Mouse (Mus musculus): ENCODE results near the gene Tgfb2.
A peak's percentile ranks its signal among the peaks of the same experiment; 100 is the strongest.

Tgfb2 gene

GRCm38 (mm10) chr1:186650011-186650410 lies 55.8 kb downstream of the Tgfb2 start:
- no peak for DNase-seq

GRCm38 (mm10) chr1:186637304-186638213 lies 68.2 kb downstream of the Tgfb2 start:
- DNase-seq: no peak

GRCm38 (mm10) chr1:186635045-186635444 lies 70.7 kb downstream of the Tgfb2 start:
- no peak for DNase-seq

DNA sequence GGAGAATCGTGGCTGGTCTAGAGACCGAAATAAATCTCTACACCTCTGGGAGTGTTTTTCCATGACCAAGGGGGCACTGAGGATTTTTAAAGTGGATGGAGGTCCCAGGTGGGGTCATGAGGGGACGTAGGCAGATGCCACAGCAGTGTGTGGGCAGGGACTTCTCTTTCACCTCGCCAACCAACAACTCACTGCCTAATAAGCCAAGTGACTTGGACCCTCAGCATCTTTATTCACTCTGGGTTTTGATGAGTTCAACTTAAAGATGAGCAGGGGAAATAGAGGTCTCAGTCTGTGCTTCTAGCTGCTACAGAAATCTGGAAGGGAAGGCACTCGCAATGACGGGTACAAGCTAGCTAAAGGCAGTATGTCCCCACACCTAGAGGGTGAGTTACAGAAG lies 74.3 kb downstream of the Tgfb2 start:
- DNase-seq: no peak

GRCm38 (mm10) chr1:186630971-186631370 lies 74.8 kb downstream of the Tgfb2 start:
- DNase-seq: no peak

DNA sequence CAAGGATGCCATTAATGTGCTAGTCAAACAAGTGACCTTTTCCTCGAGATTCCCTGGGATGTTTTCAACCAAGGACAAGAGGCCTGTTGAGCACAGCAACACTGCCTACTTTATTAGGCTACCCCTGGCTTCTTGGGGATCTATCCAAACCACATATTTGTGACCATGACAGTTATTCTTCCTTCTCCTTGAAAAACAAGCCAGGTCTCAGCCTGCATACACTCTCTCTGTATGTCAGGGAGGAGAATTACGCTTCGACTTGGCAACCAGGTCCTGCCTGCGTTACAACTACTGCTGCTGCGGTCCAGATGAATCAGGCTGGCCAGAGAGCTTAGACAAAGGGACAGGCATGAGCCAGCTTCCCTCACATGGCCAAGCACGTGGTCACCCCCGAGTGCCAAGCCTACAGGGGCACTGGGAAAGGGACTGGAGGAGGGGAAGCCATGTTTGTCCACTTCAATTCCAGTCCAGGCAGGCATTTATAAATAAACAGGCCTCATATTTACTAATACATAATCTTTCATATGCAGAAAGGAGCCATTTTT lies 78.3 kb downstream of the Tgfb2 start:
- DNase-seq: peak; percentile 17

DNA sequence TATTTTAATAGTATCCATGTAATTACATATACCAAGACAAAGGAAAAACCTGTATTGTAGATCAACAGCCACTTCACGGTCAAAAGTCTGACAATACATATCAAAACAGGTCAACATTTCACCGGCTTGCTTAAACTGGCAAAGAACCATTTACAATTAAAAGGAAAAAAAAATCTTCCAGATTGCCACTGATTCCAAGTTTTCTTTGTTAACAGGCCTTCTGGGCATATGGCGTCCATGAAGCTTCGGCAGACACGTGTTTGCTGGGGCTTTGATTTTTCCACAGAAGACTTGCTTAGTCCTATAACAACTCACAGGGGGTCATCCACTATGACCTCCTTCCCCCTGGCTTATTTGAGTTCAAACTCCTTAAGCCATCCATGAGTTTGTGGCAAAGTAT lies 81.3 kb downstream of the Tgfb2 start:
- no peak for DNase-seq

- no peak for DNase-seq
These were observed 84.0 kb downstream of the Tgfb2 start for GRCm38 (mm10) chr1:186621812-186622211.

DNA sequence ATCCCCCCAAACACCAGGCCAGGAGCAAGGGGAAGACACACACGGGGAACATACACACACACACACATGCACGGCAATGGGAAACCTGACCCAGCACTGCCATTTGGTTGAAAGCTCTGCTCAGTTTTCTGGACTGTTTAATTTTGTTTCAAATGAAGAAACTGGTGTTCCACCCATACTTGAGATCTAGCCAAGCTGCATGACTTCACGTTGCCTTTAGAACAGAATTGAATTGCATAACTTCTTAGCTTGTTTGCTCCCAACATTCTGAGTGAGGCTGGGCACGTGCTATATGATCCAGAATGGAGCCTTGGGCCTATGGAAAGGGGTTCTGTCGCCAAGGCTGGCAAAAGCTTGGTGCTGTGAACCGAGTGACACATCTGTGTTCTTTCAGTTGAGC lies 87.5 kb downstream of the Tgfb2 start:
- no peak for DNase-seq

- DNase-seq: no peak
These were observed 94.4 kb downstream of the Tgfb2 start for GRCm38 (mm10) chr1:186611371-186611770.

- no peak for DNase-seq
These were observed 95.3 kb downstream of the Tgfb2 start for GRCm38 (mm10) chr1:186610481-186610880.

DNA sequence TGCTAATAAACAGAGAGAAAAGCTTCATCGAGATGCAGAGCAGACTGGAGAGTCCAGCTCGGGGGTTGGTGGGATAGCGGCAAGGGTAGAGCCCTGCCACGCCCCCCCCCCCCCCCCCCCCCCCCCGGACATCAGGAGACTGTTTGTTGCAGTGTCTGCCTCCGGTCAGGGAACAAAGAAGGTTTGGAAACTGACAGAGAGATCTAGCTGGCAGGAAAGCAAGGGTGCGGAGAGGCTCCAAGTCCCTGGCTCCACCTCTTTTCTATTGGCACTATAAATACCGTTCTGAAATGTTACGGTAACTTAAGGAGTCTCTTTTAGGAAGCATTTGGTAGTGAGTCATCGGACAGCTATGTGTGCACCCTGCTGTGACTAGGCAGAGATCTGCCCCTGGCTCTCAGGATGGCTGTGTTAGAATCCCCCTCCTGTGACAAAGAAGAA lies 96.0 kb downstream of the Tgfb2 start:
- no peak for DNase-seq

DNA sequence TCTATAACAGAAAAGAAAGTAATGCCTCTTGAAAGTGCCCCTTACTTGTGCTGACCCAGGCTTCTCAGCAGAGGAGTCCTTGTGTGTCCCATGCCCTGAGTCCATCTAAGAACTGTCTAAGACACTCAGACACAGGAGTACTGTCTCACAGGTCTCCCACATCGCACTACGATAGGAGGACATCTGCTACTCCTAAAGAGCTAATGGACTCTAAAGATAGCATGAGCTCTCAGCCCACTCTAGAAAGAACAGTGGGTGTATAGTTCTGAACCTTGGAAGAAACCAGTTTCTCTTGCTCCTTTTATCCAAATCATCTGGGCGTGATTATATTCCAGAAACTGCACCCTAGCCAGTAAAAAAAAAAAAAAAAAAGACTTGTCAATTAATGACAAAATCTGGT lies 97.7 kb downstream of the Tgfb2 start:
- DNase-seq: no peak

DNA sequence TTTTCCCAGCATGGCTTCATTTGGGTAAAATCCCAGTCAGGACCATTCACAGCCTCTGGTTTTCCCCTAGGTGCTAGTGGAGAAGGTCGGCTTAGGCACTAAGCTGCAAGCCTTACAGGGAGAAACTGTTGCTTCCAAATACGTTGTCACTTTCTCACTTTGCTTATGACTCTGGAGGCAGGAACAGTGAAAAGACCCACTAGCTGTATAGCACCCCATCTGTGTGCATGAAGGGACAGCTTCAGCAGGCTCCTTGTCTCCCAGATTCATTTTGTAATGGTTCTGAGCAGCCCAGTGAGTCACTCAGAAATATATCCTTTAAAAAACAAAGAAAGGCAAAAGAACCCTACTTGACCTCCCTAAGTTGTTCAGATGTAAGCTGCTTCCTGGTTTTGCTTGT lies 100.2 kb downstream of the Tgfb2 start:
- no peak for DNase-seq

DNA sequence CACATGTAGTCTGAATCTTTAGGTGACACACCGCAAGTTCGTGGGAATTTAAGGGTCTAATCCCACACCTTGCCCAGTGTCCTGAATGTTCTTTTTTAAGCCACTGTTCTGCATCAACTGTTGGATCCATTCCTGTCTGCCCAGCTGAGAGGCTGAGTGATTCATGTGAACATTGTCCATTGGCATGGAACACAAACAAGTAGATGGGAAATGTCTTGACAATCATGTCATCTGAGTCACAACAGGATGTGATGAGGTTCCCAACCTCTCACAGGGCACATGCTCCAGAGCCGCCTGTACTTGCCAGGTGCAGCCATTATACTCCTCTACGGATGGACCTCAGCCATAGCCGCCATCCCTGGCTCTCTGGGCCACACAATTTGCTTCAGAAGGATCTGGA lies 101.7 kb downstream of the Tgfb2 start:
- DNase-seq: no peak

DNA sequence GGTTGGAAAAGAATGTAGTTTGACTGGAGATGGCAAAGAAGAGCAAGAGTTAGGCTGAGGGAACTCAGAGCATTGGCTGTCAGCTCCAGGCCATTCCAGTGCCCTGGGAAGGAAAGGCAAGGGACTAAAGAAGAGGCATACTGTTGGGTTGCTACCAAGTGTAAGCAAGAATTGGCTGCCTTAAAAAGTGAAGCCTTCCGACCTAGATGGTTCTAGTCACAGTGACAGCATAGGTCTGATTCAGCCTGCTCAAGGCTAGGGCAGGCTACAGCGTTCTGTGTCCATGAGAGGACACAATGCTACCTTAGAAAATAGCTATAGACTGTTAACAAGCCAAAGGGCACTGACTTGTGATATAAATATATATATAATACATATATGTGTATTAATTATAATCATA lies 117.6 kb downstream of the Tgfb2 start:
- no peak for DNase-seq

GRCm38 (mm10) chr1:186587065-186587804 lies 118.6 kb downstream of the Tgfb2 start:
- no peak for DNase-seq

GRCm38 (mm10) chr1:186585571-186586164 lies 120.1 kb downstream of the Tgfb2 start:
- no peak for DNase-seq

DNA sequence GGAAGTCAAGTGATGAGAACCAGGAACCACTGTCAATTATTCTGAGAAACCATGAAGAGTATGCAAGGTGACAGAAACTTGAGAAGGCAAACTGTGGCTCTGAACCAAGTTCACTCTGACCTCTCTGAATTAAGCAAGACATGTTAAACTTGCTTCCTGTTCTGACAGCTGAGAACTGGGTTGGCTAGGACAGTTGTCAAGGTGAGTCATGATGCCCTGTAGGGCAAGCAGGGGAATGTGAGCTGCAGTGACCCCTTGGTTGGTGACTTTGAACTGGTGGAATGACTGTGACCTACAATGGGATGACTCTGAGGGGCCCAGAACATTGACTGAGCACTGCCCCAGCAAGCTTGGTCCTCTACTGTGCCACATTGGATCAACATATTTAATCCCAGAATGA lies 121.9 kb downstream of the Tgfb2 start:
- no peak for DNase-seq

DNA sequence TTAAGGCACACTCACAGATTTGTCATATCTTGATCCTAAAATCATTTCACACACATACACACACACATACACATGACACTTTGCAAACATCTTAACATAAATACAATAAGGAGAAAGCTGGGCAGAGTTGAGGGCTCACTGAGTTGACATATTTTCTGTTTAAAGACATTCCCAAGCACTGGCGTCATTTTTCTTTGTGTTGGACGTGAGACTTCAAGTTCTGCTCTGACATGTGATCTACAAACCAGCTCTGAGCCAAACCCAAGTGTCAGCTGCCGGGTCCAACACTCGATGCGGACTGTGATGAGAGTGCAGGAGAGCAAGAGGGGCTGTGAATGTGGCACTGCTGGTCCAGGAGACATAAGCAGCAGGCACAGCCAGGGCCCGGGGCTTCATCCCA lies 123.7 kb downstream of the Tgfb2 start:
- DNase-seq: no peak

DNA sequence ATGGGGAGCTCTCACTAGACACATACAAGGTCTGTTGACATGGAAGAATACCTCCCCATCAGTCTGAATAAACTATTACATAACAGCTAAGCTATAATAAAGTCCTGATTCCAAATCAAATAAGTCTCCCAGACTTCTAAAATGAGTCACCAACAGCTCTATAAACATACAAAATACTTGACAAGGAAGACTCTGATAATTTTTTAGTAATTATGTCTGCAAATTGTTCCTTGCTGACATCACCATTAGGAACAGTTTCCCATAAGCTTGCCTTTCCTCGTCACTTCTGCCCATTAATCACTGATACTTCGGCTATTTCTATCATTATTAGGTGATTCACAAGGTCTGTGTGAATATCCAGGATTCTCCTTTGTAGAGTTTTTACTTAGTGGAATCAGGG lies 124.1 kb downstream of the Tgfb2 start:
- no peak for DNase-seq

DNA sequence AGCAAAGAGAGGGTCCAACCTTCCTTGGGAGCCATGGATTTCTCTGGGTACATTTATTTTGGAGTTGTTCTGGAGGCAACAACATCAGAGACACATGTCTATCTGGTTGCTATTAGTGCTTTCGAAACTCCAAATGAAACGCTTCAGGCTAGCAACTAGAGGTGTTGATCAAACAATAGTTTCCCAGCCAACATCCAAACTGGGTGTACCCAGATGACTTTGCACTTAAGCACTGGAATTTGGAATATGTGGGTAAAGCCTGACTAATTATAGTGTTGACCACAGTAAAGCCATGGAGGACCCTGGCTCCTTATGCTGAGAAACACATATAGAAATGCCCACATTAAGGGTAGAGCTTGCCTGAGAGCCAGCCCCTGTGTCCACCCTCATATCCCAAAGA lies 124.7 kb downstream of the Tgfb2 start:
- no peak for DNase-seq

DNA sequence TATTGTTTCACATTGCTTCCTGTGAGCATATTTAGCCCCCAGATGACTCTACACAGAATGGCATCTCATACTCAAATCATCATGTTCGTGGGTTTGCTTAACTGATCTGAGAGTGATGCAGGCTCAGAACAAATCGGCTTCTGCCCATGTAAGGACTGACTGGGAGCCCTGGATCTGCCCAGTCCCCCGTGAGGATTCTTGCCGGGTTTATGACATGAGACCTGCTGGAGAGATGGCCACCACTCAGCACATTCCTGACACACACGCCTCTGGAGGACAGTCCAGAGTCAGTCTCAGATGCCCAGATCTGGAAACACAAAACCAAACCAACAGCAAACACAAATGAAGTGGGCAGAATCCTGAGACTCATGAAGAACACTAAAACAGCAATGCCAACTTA lies 128.5 kb downstream of the Tgfb2 start:
- no peak for DNase-seq

GRCm38 (mm10) chr1:186575629-186576028 lies 130.2 kb downstream of the Tgfb2 start:
- DNase-seq: peak; percentile 5
